Mouse (Mus musculus) heart, embryonic 16.5 days (tissue): ENCODE results near the gene Lrba. TPM values are rescaled to one million over a fixed set of nuclear protein-coding genes. Genes with fewer than 3 reads are reported as not detected.

Experiments
- ATAC-seq: fragments of 200-750 bp; cut with Nextera tagmentation; replicated peaks from 2 replicates; pipeline ENCODE4 v1.8.0; 2017; ENCODE audit warnings: moderate number of reproducible peaks; ENCODE audit not compliant: insufficient read depth, low FRiP score; ENCODE audit errors: extremely low read depth
- H3K27ac ChIP-seq: fragments of 300-500 bp; sonication (generic); 2 replicates; pipeline ENCODE4 v1.5.1; 2014; ENCODE audit warnings: mild to moderate bottlenecking, low read length, control low read depth, moderate library complexity
- H3K27me3 ChIP-seq: fragments of 300-500 bp; sonication (generic); 2 replicates; pipeline ENCODE4 v1.6.1; 2014; ENCODE audit warnings: low read length, mixed read lengths; ENCODE audit not compliant: control insufficient read depth, insufficient read depth
- H3K36me3 ChIP-seq: fragments of 300-500 bp; sonication (generic); 2 replicates; pipeline ENCODE4 v1.6.1; 2014; ENCODE audit not compliant: control insufficient read depth, insufficient read depth
- H3K4me1 ChIP-seq: fragments of 300-500 bp; sonication (generic); 2 replicates; pipeline ENCODE4 v1.6.1; 2014; ENCODE audit warnings: low read length, mixed read lengths; ENCODE audit not compliant: control insufficient read depth, insufficient read depth
- H3K4me2 ChIP-seq: fragments of 300-500 bp; sonication (generic); 2 replicates; pipeline ENCODE4 v1.6.1; 2014; ENCODE audit warnings: low read depth, mild to moderate bottlenecking, control low read depth, low read length
- H3K4me3 ChIP-seq: fragments of 300-500 bp; sonication (generic); 2 replicates; pipeline ENCODE4 v1.5.1; 2014; ENCODE audit warnings: mild to moderate bottlenecking, control low read depth, low read length
- H3K9ac ChIP-seq: fragments of 300-500 bp; sonication (generic); 2 replicates; pipeline ENCODE4 v1.6.1; 2014; ENCODE audit warnings: low read length, control low read depth
- H3K9me3 ChIP-seq: fragments of 300-500 bp; sonication (generic); replicated peaks from 2 replicates; pipeline ENCODE4 v1.6.1; 2016; ENCODE audit warnings: low read length; ENCODE audit not compliant: control insufficient read depth
- WGBS: fragments of 180-500 bp; shearing (Covaris S2); extraction: QIAGEN DNeasy Blood & Tissue Kit; methylation state at CpG from one replicate; pipeline ENCODE4 v1.1.7; 2014; 5-methylcytosine and 5-hydroxymethylcytosine counted together
- polyA plus RNA-seq: library from polyadenylated mRNA; unstranded; fragments of >200 nt; fragmentation: Nextera tagmentation; extraction: Ambion mirVana; gene quantifications from 2 replicates; pipeline ENCODE4 v1.2.1, GENCODE M21; 2015

The Lrba gene
- polyA plus RNA-seq, 1 experiment from 2014 or later, result 1.7 TPM

DNA sequence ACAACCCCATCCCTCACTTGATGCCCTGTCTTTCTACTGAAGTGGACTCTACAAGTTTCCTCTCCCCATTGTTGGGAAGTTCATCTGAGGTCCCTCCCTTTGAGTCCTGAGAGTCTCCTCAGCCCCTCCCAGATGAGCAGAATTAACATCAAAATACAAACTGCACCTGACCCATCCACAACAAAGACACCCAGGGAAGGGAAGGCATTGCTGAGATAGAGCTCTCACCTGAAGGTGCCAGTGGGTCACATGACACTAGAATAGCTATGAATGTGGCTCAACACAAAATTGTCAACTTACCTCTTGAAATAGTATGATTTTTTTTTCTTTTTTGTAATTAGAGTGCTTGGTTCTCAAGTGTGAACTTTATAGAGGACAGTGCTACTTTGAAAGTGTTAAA lies 468.3 kb downstream of the Lrba start:
- peaks cover 5% of the 10 kb centered on the region; the same call in 1 of the 2 replicates for H3K27me3 ChIP-seq
- no peaks in the 10 kb centered on the region for H3K36me3 ChIP-seq
- peaks cover 6% of the 10 kb centered on the region; the same call in 1 of the 2 replicates for H3K4me1 ChIP-seq
- H3K9ac ChIP-seq, result no peak overlapping the region
- no peak overlapping the region for H3K4me3 ChIP-seq
- H3K27ac ChIP-seq, result no peak overlapping the region
- no peak for ATAC-seq
- H3K4me2 ChIP-seq, result no peak overlapping the region
- H3K9me3 ChIP-seq, result no peaks in the 10 kb centered on the region

DNA sequence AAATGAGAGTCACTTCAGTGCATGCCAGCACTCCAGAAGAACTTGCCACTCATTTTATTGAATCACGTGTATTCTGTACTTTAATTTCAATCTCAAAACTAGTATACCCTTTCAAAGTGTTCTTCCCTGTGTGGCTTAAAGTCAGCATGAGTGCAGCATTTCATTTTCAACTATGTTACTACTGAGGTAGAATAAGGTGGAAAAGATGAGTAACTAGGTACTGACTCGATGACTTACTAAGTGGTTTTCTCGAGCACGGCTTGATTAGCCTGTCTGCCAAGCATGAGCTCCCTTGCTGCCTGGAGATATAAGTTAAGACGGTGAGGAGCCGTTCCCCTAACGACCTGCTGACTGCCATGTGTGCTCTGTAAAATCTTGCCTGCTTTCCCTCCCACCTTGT lies 469.1 kb downstream of the Lrba start:
- ATAC-seq, result no peak
- Histone ChIP-seq H3K27me3 (peaks cover 5% of the 10 kb centered on the region; the same call in 1 of the 2 replicates), H3K4me3 (no peak overlapping the region), H3K9ac (no peak overlapping the region), H3K4me1 (0 out of 2 replicates have a peak, but pooled peaks cover 4% of the 10 kb centered on the region), H3K4me2 (no peak overlapping the region), H3K27ac (no peak overlapping the region), H3K9me3 (no peaks in the 10 kb centered on the region), H3K36me3 (no peaks in the 10 kb centered on the region)
- WGBS, result 59% methylated on average over 7 of the region's 7 CpGs

DNA sequence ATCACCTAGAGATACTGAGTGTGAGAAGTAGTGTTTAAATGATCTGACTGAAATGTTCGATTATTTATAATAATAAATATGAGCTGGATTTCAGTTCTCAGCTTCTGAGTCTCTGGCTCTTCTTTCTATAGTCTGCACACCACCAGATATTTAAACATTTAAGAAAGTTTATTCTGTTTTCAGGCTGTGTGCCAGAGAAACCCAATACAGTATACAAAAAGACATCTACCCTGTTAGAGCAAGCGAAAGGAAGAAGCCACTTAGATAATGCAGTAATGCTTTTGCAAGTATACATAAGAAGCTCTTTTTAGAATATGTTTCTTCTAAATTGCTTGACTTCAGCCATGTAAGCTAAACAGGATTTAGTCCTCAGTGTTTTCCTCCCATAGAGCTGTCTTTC lies 474.5 kb downstream of the Lrba start:
- no peak for ATAC-seq
- no peaks in the 10 kb centered on the region for H3K9me3 ChIP-seq
- H3K36me3 ChIP-seq, result no peaks in the 10 kb centered on the region
- H3K27ac ChIP-seq, result no peak overlapping the region
- H3K4me3 ChIP-seq, result no peak overlapping the region
- no peaks in the 10 kb centered on the region for H3K4me1 ChIP-seq
- 74% methylated on average over 2 of the region's 2 CpGs for WGBS
- H3K9ac ChIP-seq, result no peak overlapping the region
- H3K27me3 ChIP-seq, result peaks cover 2% of the 10 kb centered on the region; the same call in 1 of the 2 replicates
- H3K4me2 ChIP-seq, result no peak overlapping the region

DNA sequence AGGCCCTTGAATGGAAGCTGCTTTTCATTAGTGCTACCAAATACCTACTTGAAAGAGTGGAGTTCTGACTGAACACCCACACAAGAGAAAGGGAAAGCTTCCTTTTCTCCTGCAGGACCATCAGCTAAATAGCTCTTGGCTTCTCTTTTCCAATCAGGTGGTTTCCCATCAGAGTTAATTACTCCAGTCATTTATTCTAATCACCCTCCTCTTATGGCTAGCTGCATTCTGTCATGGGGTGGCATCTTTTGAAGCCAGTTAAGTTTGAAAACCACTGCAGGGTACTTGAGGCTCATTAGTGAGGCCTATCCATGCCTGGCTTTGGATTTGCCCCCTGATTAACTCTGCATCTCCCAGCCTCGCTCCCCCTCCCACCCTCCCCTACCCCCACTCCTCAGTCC lies 476.7 kb downstream of the Lrba start:
- Histone ChIP-seq H3K4me2 (no peak overlapping the region), H3K4me3 (no peak overlapping the region), H3K36me3 (no peaks in the 10 kb centered on the region), H3K4me1 (no peaks in the 10 kb centered on the region), H3K9me3 (no peaks in the 10 kb centered on the region), H3K9ac (no peak overlapping the region), H3K27ac (no peak overlapping the region), H3K27me3 (peaks cover 2% of the 10 kb centered on the region; the same call in 1 of the 2 replicates)
- no peak for ATAC-seq
- 39% methylated on average over 1 of the region's 1 CpGs for WGBS

DNA sequence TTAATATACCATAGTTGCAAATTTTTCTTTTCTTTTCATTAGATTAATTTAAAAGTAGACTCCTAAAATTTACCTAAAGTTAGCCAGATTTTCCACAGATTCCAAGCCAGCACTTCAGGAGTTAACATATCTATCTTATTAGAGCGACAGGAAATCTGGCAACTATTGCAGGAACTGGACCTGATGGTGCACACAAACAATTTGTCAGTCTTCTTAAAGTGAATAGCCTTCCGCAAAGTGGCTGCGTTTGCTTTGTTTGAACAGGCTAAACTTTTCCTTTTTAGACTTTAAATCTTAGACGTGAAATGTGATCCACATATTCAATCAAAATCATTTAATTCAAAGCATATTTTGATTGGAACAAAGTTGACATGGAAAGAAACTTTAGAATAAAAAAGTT lies 485.0 kb downstream of the Lrba start:
- no peak overlapping the region for H3K9ac ChIP-seq
- no peak overlapping the region for H3K27ac ChIP-seq
- no peak overlapping the region for H3K4me2 ChIP-seq
- H3K27me3 ChIP-seq, result no peaks in the 10 kb centered on the region
- no peaks in the 10 kb centered on the region for H3K36me3 ChIP-seq
- ATAC-seq, result no peak
- no peak overlapping the region for H3K4me3 ChIP-seq
- WGBS, result 45% methylated on average over 4 of the region's 4 CpGs
- no peaks in the 10 kb centered on the region for H3K9me3 ChIP-seq
- no peaks in the 10 kb centered on the region for H3K4me1 ChIP-seq

DNA sequence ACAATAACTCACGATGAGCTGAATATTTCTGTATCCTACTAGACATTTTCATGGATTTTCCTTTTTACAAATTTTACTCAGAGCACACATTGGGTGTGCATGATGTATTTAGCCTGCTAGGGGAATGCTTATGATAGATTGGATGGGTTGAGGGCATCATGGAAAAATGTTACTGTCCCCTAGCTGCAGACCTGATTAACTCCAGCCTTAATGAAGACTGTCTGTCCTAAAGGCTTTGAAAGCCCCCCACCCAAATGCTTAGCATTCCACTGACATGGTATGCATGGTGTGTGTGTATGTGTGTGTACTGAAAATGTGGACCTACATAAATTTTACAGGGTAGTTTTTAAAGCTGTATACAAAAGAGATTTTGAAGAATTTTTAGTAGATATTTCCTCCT lies 487.1 kb downstream of the Lrba start:
- Histone ChIP-seq H3K27me3 (no peaks in the 10 kb centered on the region), H3K4me3 (no peak overlapping the region), H3K4me2 (no peak overlapping the region), H3K4me1 (no peaks in the 10 kb centered on the region), H3K9ac (no peak overlapping the region), H3K36me3 (no peaks in the 10 kb centered on the region), H3K9me3 (no peaks in the 10 kb centered on the region), H3K27ac (no peak overlapping the region)
- WGBS, result 55% methylated on average over 1 of the region's 1 CpGs
- ATAC-seq, result no peak

DNA sequence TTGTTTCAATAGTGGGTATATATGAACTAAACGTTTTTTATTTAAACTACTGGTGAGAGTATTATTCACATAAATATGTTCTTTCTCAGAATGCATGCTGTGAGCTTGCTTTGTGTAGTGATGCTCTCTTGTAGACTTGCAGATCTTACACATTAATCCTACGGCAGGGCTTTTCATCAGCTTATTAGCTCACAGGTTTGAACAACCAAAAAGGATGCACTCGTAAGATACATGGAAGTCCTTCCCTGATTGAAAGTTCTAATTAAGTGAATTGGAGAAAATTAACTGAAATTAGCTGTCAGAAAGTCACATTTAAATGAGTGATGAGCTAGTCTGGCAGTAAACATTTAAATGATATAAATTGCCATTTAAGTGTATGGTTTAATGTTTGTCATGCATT lies 488.3 kb downstream of the Lrba start:
- H3K9me3 ChIP-seq, result no peaks in the 10 kb centered on the region
- no peaks in the 10 kb centered on the region for H3K36me3 ChIP-seq
- H3K9ac ChIP-seq, result no peak overlapping the region
- ATAC-seq, result no peak
- no peaks in the 10 kb centered on the region for H3K4me1 ChIP-seq
- no peak overlapping the region for H3K27ac ChIP-seq
- no peak overlapping the region for H3K4me3 ChIP-seq
- no peak overlapping the region for H3K4me2 ChIP-seq
- 68% methylated on average over 3 of the region's 3 CpGs for WGBS
- H3K27me3 ChIP-seq, result no peaks in the 10 kb centered on the region

DNA sequence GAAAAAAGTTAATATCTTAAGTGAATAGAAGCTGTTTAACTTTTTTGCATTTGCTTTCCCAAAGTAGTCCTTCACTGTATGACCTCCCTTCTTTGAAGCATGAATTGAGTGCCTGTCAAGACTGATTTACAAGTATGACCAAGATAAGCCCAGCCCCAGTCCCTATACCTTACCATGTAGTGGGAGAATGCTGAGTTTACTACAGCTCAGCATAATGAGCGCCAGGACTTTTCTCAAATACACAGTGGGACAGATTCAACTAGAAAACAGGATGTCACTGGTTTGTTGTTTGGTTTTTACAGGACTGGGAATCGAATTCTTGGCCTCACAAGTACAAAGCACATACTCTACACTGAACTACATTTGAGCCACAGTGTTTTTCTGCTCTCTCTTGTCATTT lies 490.0 kb downstream of the Lrba start:
- no peak for ATAC-seq
- H3K36me3 ChIP-seq, result no peaks in the 10 kb centered on the region
- H3K9me3 ChIP-seq, result no peaks in the 10 kb centered on the region
- H3K27ac ChIP-seq, result no peak overlapping the region
- no peaks in the 10 kb centered on the region for H3K27me3 ChIP-seq
- no peak overlapping the region for H3K4me3 ChIP-seq
- WGBS, result 65% methylated on average over 2 of the region's 2 CpGs
- H3K4me2 ChIP-seq, result no peak overlapping the region
- H3K9ac ChIP-seq, result no peak overlapping the region
- H3K4me1 ChIP-seq, result no peaks in the 10 kb centered on the region

DNA sequence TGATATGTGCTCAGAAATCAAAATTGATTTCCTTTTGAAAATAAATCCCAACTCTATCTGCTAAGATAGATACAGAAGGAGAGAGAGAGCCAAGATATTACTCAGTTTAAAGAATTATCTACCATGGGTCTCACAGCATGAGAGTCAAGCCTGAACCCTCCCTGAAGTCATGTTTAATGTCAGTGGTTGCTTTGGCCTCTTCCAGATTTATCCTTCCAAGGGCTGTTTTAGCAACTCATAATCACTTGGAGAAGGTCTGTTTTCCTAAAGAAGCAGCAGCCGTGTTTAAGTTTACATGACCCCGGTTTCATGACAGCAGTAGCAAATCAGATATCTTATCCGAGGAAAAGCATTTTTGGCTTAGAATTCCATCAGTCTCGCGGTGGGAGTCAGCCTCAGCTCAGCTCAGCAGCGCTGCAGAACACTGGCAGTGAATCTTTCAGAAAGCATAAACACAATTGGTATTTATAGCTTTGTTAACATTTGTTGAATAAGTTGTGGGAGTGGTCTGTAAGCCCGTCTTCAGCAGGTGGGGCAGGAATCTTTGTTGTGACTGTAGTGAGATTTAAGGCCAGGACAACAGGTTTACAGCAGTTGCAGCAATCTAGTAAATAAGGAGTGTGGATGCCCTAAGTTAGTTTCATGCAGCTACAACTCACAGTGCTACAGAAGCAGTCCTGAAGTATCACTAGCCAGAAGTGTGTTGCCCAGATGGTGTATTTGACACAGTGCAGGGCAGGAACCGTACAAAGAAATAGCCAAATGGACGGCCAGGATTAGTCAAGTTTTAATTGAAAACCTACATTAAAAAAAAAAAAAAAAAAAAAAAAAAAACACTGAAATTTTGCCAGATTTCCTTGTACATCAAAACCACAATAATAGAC lies 499.2 kb downstream of the Lrba start:
- Histone ChIP-seq H3K4me1 (peaks cover 13% of the 10 kb centered on the region), H3K9ac (no peak overlapping the region), H3K27ac (no peak overlapping the region), H3K27me3 (no peaks in the 10 kb centered on the region), H3K4me3 (no peak overlapping the region), H3K36me3 (no peaks in the 10 kb centered on the region), H3K4me2 (no peak overlapping the region), H3K9me3 (no peaks in the 10 kb centered on the region)
- WGBS, result 22% methylated on average over 9 of the region's 9 CpGs
- ATAC-seq, result no peak
